Mouse (Mus musculus) hindbrain, embryonic 10.5 days (tissue): ENCODE results near the gene Ahcyl2. TPM values are rescaled to one million over a fixed set of nuclear protein-coding genes. Genes with fewer than 3 reads are reported as not detected.

Source experiments
- DNase-seq: peaks from one replicate; pipeline ENCODE4 v3.0.0-alpha.2; 2017; ENCODE audit warnings: low spot score
- H3K27ac ChIP-seq: fragments of 300-500 bp; sonication (generic); 2 replicates; pipeline ENCODE4 v1.5.1; 2016; ENCODE audit warnings: mild to moderate bottlenecking, moderate library complexity
- H3K27me3 ChIP-seq: fragments of 300-500 bp; sonication (generic); 2 replicates; pipeline ENCODE4 v1.6.1; 2016; ENCODE audit warnings: mild to moderate bottlenecking; ENCODE audit not compliant: poor library complexity, insufficient read depth, severe bottlenecking
- H3K36me3 ChIP-seq: fragments of 300-500 bp; sonication (generic); 2 replicates; pipeline ENCODE4 v1.6.1; 2016; ENCODE audit warnings: mild to moderate bottlenecking, moderate library complexity
- H3K4me1 ChIP-seq: fragments of 300-500 bp; sonication (generic); replicated peaks from 2 replicates; pipeline ENCODE4 v1.6.1; 2016; ENCODE audit warnings: mild to moderate bottlenecking
- H3K4me3 ChIP-seq: fragments of 300-500 bp; sonication (generic); 2 replicates; pipeline ENCODE4 v1.5.1; 2016; ENCODE audit warnings: mild to moderate bottlenecking, moderate library complexity
- H3K9me3 ChIP-seq: fragments of 300-500 bp; sonication (generic); 2 replicates; pipeline ENCODE4 v1.6.1; 2016; ENCODE audit warnings: mild to moderate bottlenecking, moderate library complexity
- WGBS: fragments of 180-500 bp; shearing (Covaris S2); methylation state at CpG from one replicate; pipeline ENCODE4 v1.1.7; 2016; 5-methylcytosine and 5-hydroxymethylcytosine counted together
- polyA plus RNA-seq: library from polyadenylated mRNA; unstranded; fragments of >200 nt; fragmentation: Nextera tagmentation; extraction: Ambion mirVana; gene quantifications from 2 replicates; pipeline ENCODE4 v1.2.1, GENCODE M21; 2016

The Ahcyl2 gene
- polyA plus RNA-seq, 1 experiment from 2014 or later, result 13.0 TPM

- Histone ChIP-seq H3K27ac (no peak overlapping the region), H3K9me3 (no peaks in the 10 kb centered on the region), H3K36me3 (peaks cover 3% of the 10 kb centered on the region; the same call in 1 of the 2 replicates), H3K27me3 (no peaks in the 10 kb centered on the region), H3K4me1 (no peaks in the 10 kb centered on the region), H3K4me3 (no peak overlapping the region)
- 90% methylated on average over 4 of the region's 4 CpGs for WGBS
- DNase-seq, result no peak
These were observed 8.9 kb downstream of the Ahcyl2 start for GRCm38 (mm10) chr6:29776542-29777237.

GRCm38 (mm10) chr6:29777238-29777555 lies 9.4 kb downstream of the Ahcyl2 start:
- no peak for DNase-seq
- no peaks in the 10 kb centered on the region for H3K9me3 ChIP-seq
- no peaks in the 10 kb centered on the region for H3K27me3 ChIP-seq
- 77% methylated on average over 3 of the region's 3 CpGs for WGBS
- H3K27ac ChIP-seq, result no peak overlapping the region
- no peak overlapping the region for H3K4me3 ChIP-seq
- H3K4me1 ChIP-seq, result no peaks in the 10 kb centered on the region
- H3K36me3 ChIP-seq, result peaks cover 3% of the 10 kb centered on the region; the same call in 1 of the 2 replicates

GRCm38 (mm10) chr6:29780082-29780481 lies 12.3 kb downstream of the Ahcyl2 start:
- H3K36me3 ChIP-seq, result peaks cover 3% of the 10 kb centered on the region; the same call in 1 of the 2 replicates

GRCm38 (mm10) chr6:29780571-29780970 lies 12.8 kb downstream of the Ahcyl2 start:
- no peak for DNase-seq
- Histone ChIP-seq H3K27ac (no peak overlapping the region), H3K27me3 (no peaks in the 10 kb centered on the region), H3K36me3 (peaks cover 3% of the 10 kb centered on the region; the same call in 1 of the 2 replicates), H3K4me1 (no peaks in the 10 kb centered on the region), H3K4me3 (no peak overlapping the region), H3K9me3 (no peaks in the 10 kb centered on the region)
- 96% methylated on average over 2 of the region's 2 CpGs for WGBS

More at GRCm38 (mm10) chr6:29780082-29780481, 12.3 kb downstream of the Ahcyl2 start:
- Histone ChIP-seq H3K9me3 (no peaks in the 10 kb centered on the region), H3K4me1 (no peaks in the 10 kb centered on the region), H3K27ac (no peak overlapping the region), H3K4me3 (no peak overlapping the region), H3K27me3 (no peaks in the 10 kb centered on the region)
- DNase-seq, result no peak

GRCm38 (mm10) chr6:29782239-29782638 lies 14.4 kb downstream of the Ahcyl2 start:
- no peak overlapping the region for H3K27ac ChIP-seq
- H3K36me3 ChIP-seq, result peaks cover 3% of the 10 kb centered on the region; the same call in 1 of the 2 replicates
- no peak for DNase-seq
- 78% methylated on average over 1 of the region's 1 CpGs for WGBS
- H3K4me1 ChIP-seq, result no peaks in the 10 kb centered on the region
- no peaks in the 10 kb centered on the region for H3K27me3 ChIP-seq
- H3K4me3 ChIP-seq, result no peak overlapping the region
- no peaks in the 10 kb centered on the region for H3K9me3 ChIP-seq

GRCm38 (mm10) chr6:29783960-29784359 lies 16.1 kb downstream of the Ahcyl2 start:
- Histone ChIP-seq H3K9me3 (no peaks in the 10 kb centered on the region), H3K27me3 (no peaks in the 10 kb centered on the region), H3K4me1 (peaks cover 5% of the 10 kb centered on the region), H3K36me3 (no peaks in the 10 kb centered on the region), H3K4me3 (no peak overlapping the region), H3K27ac (no peak overlapping the region)
- DNase-seq, result no peak
- WGBS, result 91% methylated on average over 6 of the region's 6 CpGs

GRCm38 (mm10) chr6:29784413-29785021 lies 16.7 kb downstream of the Ahcyl2 start:
- no peak for DNase-seq
- Histone ChIP-seq H3K27ac (no peak overlapping the region), H3K9me3 (no peaks in the 10 kb centered on the region), H3K4me3 (no peak overlapping the region), H3K36me3 (no peaks in the 10 kb centered on the region), H3K27me3 (no peaks in the 10 kb centered on the region), H3K4me1 (peaks cover 7% of the 10 kb centered on the region)
- 91% methylated on average over 3 of the region's 3 CpGs for WGBS

- Histone ChIP-seq H3K4me3 (no peak overlapping the region), H3K4me1 (peaks cover 7% of the 10 kb centered on the region), H3K9me3 (no peaks in the 10 kb centered on the region), H3K36me3 (no peaks in the 10 kb centered on the region), H3K27me3 (no peaks in the 10 kb centered on the region), H3K27ac (no peak overlapping the region)
- no peak for DNase-seq
- 91% methylated on average over 5 of the region's 5 CpGs for WGBS
These were observed 17.9 kb downstream of the Ahcyl2 start for GRCm38 (mm10) chr6:29785759-29786158.

GRCm38 (mm10) chr6:29788779-29789350 lies 21.1 kb downstream of the Ahcyl2 start:
- no peaks in the 10 kb centered on the region for H3K27me3 ChIP-seq
- no peak overlapping the region for H3K27ac ChIP-seq
- 32% methylated on average over 3 of the region's 3 CpGs for WGBS
- no peaks in the 10 kb centered on the region for H3K36me3 ChIP-seq
- no peak for DNase-seq
- peaks cover 7% of the 10 kb centered on the region for H3K4me1 ChIP-seq
- no peak overlapping the region for H3K4me3 ChIP-seq
- H3K9me3 ChIP-seq, result no peaks in the 10 kb centered on the region

- Histone ChIP-seq H3K36me3 (no peaks in the 10 kb centered on the region), H3K4me1 (peaks cover 7% of the 10 kb centered on the region), H3K27ac (no peak overlapping the region), H3K9me3 (no peaks in the 10 kb centered on the region), H3K27me3 (no peaks in the 10 kb centered on the region), H3K4me3 (no peak overlapping the region)
- 90% methylated on average over 3 of the region's 3 CpGs for WGBS
- DNase-seq, result no peak
These were observed 22.3 kb downstream of the Ahcyl2 start for GRCm38 (mm10) chr6:29790014-29790698.

GRCm38 (mm10) chr6:29793520-29793919 lies 25.7 kb downstream of the Ahcyl2 start:
- Histone ChIP-seq H3K36me3 (no peaks in the 10 kb centered on the region), H3K9me3 (no peaks in the 10 kb centered on the region), H3K4me1 (peaks cover 6% of the 10 kb centered on the region), H3K4me3 (no peak overlapping the region), H3K27ac (no peak overlapping the region), H3K27me3 (no peaks in the 10 kb centered on the region)
- 85% methylated on average over 1 of the region's 1 CpGs for WGBS
- DNase-seq, result no peak

GRCm38 (mm10) chr6:29794582-29794981 lies 26.8 kb downstream of the Ahcyl2 start:
- no peak for DNase-seq

GRCm38 (mm10) chr6:29802979-29803378 lies 35.2 kb downstream of the Ahcyl2 start:
- Histone ChIP-seq H3K4me3 (no peak overlapping the region), H3K9me3 (no peaks in the 10 kb centered on the region), H3K27me3 (no peaks in the 10 kb centered on the region), H3K4me1 (0 out of 2 replicates have a peak, but pooled peaks cover 3% of the 10 kb centered on the region), H3K36me3 (no peaks in the 10 kb centered on the region), H3K27ac (no peak overlapping the region)
- DNase-seq, result no peak
- 89% methylated on average over 1 of the region's 1 CpGs for WGBS

More at GRCm38 (mm10) chr6:29794582-29794981, 26.8 kb downstream of the Ahcyl2 start:
- H3K27ac ChIP-seq, result no peak overlapping the region
- no peaks in the 10 kb centered on the region for H3K4me1 ChIP-seq
- no peaks in the 10 kb centered on the region for H3K9me3 ChIP-seq
- H3K27me3 ChIP-seq, result no peaks in the 10 kb centered on the region
- H3K36me3 ChIP-seq, result no peaks in the 10 kb centered on the region
- H3K4me3 ChIP-seq, result no peak overlapping the region
- 88% methylated on average over 6 of the region's 6 CpGs for WGBS
